Mouse (Mus musculus) Patski (cell line): ENCODE results near the gene Gm21972. TPM values are rescaled to one million over a fixed set of nuclear protein-coding genes. Genes with fewer than 3 reads are reported as not detected.
A peak's percentile ranks its signal among the peaks of the same experiment; 100 is the strongest.

Experiments used
- ATAC-seq: fragments of 100-300 bp; one replicate; pipeline ENCODE4 v1.8.0; 2021
- CTCF ChIA-PET: fragments of 350-600 bp; sonication (Branson Sonifier 250); formaldehyde crosslinking; loops from one replicate; lab custom pipeline; 2022; ENCODE audit warnings: inconsistent platforms; lab: Charles Lee
- POLR2A ChIA-PET: fragments of 350-600 bp; sonication (Branson Sonifier 250); formaldehyde crosslinking; loops from one replicate; lab custom pipeline; 2022; ENCODE audit warnings: antibody characterized with exemption, inconsistent platforms; lab: Charles Lee
- DNase-seq: peaks from one replicate; pipeline ENCODE4 v3.0.0-alpha.2; 2011; ENCODE audit warnings: low read depth, low spot score
- H3K27me3 ChIP-seq: fragments of 371-371 bp; one replicate; pipeline ENCODE4 v1.5.1; 2021
- CTCF ChIP-seq: fragments of 100-300 bp; IDR thresholded peaks from one replicate; pipeline ENCODE4 v1.5.1; 2021
- in situ Hi-C: fragments of 300-500 bp; cut with MboI; formaldehyde crosslinking; loops from 3 replicates; pipeline ENCODE4 v1.11.1; 2018; ENCODE audit warnings: low pct_unique_long_range_greater_than_20kb, mixed read lengths
- polyA plus RNA-seq: library from polyadenylated mRNA; unstranded; gene quantifications from one replicate; pipeline ENCODE4 v1.2.3, GENCODE M21; 2021

Gene Gm21972
- polyA plus RNA-seq, 1 experiment from 2014 or later, result 18.1 TPM

DNA sequence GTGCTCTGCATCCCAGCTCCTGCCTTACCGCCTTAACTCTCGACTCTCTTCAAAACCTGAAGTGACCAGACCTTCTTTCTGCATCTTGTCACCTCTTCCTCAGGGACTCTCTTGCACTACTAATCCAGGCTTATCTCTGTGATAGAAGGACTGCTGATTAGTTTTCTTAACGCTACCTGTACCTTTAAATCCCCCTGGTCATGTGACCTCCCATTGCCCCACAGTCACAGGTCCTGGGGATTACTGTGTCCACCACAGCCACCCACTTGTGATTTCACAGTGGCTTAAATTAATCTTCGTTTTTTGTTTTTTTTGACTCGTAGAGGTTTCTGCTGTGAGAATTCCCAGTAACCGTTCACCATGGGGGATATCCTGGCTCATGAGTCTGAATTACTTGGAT lies 23.2 kb downstream of the Gm21972 start:
- CTCF ChIA-PET, result no interaction called here
- in situ Hi-C loops, result no loop called here
- ATAC-seq (no peak), DNase-seq (no peak)
- POLR2A ChIA-PET, result no interaction called here
- H3K27me3 ChIP-seq, result no peaks in the 10 kb centered on the region
- TF ChIP-seq CTCF, result no peak

DNA sequence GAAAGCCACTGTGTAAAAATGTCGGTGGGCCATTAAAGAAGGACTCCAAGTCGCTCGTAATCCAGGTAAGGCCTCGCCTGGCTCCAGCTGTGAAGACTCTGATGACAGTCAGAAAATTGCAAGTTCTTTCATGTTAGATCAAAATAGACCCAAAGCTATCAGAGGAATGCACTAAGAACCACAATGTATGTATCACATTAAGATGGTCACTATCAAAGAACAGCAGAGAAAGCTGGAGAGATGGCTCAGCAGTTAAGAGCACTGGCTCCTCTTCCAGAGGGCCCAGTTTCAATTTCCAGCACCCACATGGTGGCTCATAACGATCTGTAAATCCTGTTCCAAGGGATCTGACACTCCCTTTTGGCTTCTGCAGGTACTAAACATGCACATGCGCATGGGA lies 26.6 kb downstream of the Gm21972 start:
- in situ Hi-C loops, result no loop called here
- ChIA-PET POLR2A (interaction anchor here (0.6 kb wide), 1 partner anchor 356 kb away, joined by 3 read pairs; no protein-coding TSS in a partner anchor), CTCF (no interaction called here)
- DNase-seq (no peak), ATAC-seq (no peak)
- H3K27me3 ChIP-seq, result no peaks in the 10 kb centered on the region
- no peak for TF ChIP-seq CTCF

DNA sequence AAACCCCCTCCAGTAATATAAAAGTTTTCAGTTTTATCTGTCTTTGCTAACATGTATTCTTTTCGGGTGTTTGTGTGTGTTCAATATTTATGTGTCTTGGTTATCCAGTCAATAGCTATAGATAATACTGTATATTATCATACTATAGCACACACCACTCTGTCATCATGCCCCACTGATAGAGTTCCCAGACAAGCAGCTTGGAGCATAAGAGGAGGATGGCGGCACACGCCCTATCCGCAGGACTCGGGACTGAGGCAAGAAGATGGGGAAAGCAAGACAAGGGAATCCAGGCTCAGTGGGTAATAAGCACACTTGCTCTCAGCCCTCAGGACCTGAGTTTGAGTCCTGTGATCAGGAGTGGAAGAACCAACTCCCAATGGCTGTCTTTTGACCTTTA lies 27.0 kb downstream of the Gm21972 start:
- DNase-seq (no peak), ATAC-seq (no peak)
- ChIA-PET CTCF (no interaction called here), POLR2A (no interaction called here)
- no peak for TF ChIP-seq CTCF
- H3K27me3 ChIP-seq, result no peaks in the 10 kb centered on the region
- in situ Hi-C loops, result no loop called here

DNA sequence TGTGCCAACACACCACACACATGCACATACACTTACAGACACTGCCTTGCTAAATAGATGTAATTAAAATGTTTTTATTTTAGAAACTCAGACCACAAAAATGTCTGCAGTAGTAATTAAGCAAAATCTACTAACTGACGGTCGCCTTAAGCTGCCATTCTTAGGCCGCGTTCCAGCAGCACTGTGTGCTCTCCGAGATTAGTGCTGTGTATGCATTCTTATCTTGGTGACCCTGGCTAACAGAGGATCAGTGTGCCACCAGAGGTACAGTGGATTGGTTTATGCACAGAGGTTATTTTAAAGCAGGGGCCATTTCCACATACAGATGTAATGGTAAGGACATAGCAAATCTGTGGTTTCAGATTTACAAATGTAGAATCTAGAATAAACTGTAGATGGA lies 27.6 kb downstream of the Gm21972 start:
- ChIA-PET CTCF (no interaction called here), POLR2A (no interaction called here)
- H3K27me3 ChIP-seq, result no peaks in the 10 kb centered on the region
- DNase-seq (no peak), ATAC-seq (no peak)
- no peak for TF ChIP-seq CTCF
- in situ Hi-C loops, result no loop called here

DNA sequence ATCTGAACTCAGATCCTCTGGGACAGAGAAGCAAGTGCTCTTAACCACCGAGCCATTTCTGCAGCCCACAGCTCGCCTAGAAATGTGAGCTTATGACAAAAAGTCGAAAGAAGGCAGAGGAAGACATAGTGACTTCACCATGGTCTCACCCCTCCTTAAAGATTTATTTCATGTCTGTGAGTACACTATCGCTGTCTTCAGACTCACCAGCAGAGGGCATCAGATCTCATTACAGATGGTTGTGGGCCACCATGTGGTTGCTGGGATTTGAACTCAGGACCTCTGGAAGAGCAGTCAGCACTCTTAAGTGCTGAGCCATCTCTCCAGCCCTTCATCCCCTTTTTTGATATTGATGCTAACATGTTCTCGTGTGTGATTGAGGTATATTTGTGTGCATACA lies 41.2 kb downstream of the Gm21972 start:
- no peak for TF ChIP-seq CTCF

DNA sequence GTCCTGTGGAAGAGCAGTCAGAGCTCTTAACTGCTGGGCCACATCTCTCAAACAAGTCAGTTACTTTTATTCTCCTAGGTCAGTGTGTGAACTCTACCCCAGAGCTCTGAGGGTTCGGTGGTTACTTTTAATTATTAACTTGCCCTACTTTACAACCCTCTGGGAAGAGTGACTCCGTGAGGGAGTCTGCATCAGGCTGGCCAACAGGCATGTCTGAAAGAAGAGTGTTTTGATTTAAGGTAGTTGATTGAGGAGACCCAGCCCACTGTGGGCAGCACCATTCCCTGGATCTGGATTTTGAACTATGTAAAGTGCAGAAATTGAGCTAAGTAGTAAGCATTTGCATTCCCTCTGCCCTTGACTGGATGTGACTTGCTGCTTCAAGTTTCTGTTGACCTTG lies 42.6 kb downstream of the Gm21972 start:
- POLR2A ChIA-PET, result no interaction called here
- ATAC-seq (no peak), DNase-seq (no peak)
- in situ Hi-C loops, result no loop called here
- CTCF ChIA-PET, result interaction anchor here (1.3 kb wide), 1 partner anchor 116 kb away, joined by 3 read pairs; no protein-coding TSS in a partner anchor
- TF ChIP-seq CTCF, result no peak
- no peaks in the 10 kb centered on the region for H3K27me3 ChIP-seq

More for the DNA sequence above, 41.2 kb downstream of the Gm21972 start:
- CTCF ChIA-PET, result no interaction called here
- ATAC-seq (no peak), DNase-seq (no peak)
- no peaks in the 10 kb centered on the region for H3K27me3 ChIP-seq
- in situ Hi-C loops, result no loop called here
- POLR2A ChIA-PET, result no interaction called here

DNA sequence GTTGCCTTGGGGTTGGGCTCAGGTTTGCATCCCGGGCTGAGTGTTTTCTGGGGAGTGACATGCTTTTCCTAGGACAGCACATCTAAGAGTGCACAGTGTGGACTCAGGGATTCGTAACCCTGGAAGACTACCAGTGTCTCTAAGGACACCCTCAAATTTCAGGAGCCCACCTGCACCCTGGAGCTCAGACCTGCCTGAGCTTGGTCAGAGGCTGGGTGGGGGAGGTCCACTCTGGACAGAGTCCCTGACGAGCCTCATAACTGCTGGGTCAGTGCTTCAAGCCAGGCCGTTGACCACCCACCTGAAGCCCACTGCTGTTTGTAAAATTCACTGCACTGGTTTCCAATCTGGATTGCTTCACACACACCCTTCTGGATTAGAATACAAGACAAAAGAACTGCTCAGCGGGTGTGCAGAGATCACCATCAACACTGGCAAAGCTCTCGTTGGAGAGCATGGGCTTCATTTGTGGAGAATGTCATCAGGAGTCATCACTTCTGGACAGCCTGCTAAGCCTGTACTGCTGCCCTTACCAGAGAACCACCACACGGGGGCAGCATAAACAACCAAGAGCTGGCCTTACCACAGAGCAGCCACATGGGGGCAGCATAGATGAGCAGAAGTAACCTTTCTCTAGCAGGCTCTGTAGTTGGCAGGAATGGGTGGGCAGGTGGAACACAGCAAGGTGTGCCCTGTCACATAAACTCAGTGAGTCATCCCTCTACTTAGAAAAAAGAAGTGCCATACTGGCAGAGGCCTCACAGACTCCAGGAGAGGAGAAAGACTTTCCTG lies 45.2 kb downstream of the Gm21972 start:
- TF ChIP-seq CTCF, result peak; percentile 99
- DNase-seq (peak; percentile 42), ATAC-seq (peak; percentile 89)
- POLR2A ChIA-PET, result no interaction called here
- no peaks in the 10 kb centered on the region for H3K27me3 ChIP-seq
- CTCF ChIA-PET, result interaction anchor here (0.7 to 2.7 kb wide), 14 partner anchors 10 to 160 kb away, joined by 3 to 20 read pairs (median 3); partner anchors contain the start of gene Armc9
- in situ Hi-C loops, result no loop called here

DNA sequence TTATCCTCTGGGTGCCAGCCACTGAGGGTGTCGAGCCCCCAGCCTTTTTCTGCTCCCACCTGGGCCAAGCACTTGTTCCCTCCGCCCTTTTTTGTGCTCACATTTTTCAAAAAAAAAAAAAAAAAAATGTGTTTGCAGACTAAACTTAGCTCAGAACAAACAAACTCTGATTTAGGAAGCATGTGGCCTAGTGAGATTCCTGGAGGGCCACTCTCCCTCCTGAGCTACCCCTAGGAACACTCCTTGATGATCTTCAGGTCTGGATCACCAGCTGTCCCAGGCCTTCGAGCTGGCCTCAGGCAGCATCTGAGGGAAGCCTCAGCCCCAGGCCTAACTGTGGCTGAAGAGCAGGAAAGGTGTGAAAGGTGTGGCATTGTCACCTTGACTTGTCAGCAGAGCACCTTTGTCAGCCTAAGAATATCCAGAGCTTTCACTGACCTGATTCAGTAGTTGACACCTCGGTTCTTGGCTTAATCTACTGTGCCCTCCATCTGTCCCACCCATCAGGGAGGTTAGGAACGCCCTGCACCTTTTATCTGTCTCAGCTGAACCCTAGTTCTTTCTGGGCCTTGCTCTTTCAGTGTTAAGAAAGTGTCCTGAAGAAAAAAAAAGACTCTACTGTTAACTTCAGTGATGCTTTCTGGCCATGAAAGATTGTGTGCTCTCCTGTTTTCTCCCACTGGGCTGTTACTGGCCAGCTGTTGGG lies 48.7 kb downstream of the Gm21972 start:
- ATAC-seq, result no peak
- ChIA-PET CTCF (no interaction called here), POLR2A (interaction anchor here (0.9 kb wide), 1 partner anchor 28 kb away, joined by 3 read pairs; no protein-coding TSS in a partner anchor)
- H3K27me3 ChIP-seq, result no peaks in the 10 kb centered on the region
- TF ChIP-seq CTCF, result no peak
- in situ Hi-C loops, result no loop called here
- DNase-seq, result no peak

DNA sequence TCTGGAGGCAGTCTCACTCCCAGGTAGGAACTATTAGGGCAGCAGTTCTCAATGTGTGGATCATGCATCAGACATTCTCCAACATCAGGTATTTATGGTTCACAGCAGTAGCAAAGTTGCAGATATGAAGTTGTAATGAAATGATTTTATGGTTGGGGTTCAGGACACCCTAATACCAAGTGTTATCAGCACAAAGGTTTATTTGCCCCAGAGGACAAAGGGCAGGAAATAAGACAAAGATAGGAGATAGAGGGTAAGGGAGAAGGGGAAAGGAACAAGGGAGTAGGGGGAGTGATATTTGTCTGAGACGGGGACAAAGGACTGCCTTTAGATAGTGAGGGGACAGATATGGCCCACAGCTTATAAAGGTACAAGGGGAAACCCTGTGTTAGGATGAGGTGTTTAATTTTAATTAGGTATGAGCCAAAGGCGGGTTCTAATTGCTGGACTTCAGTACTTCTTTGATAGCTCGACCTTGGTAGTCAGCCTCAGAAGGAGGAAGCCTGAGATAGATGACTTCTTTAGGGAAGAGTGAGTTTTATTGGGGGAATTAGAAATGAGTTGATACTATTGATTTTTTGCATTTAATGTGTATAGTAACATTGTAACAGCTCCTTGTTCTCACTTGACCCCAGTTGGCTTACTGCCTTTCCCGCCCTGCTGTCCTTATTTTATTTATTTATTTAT lies 50.3 kb downstream of the Gm21972 start:
- DNase-seq (no peak), ATAC-seq (no peak)
- in situ Hi-C loops, result no loop called here
- no peaks in the 10 kb centered on the region for H3K27me3 ChIP-seq
- ChIA-PET CTCF (interaction anchor here (0.8 kb wide), 1 partner anchor 28 kb away, joined by 3 read pairs; no protein-coding TSS in a partner anchor), POLR2A (no interaction called here)
- TF ChIP-seq CTCF, result no peak

DNA sequence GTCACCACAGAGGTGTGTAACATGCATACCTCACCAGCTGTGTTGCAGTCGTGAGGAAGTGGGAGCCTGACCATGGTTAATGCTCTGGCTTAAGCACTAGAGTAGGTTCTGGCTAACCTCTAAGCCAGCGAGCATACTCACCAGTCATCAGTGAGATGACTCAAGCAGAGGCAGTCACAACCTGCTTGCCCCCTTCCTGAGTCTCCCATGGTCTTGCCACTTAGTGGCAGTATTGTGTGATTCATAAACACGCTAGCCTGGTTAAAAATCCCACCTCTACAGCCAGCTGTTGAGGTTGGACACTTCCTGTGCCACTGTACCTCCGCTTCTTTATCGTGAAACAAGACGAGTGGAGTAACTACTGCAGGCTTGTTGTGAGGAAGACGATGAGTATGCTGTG lies 53.3 kb downstream of the Gm21972 start:
- in situ Hi-C loops, result no loop called here
- POLR2A ChIA-PET, result no interaction called here
- no peak for TF ChIP-seq CTCF
- H3K27me3 ChIP-seq, result no peaks in the 10 kb centered on the region
- peak; percentile 44 for DNase-seq
- CTCF ChIA-PET, result no interaction called here
- ATAC-seq, result no peak
